Mouse (Mus musculus) limb, embryonic 13.5 days (tissue): Measurements from ENCODE around the gene Samhd1. TPM values are rescaled to one million over a fixed set of nuclear protein-coding genes. Genes with fewer than 3 reads are reported as not detected.

Experiments
- ATAC-seq: fragments of 200-750 bp; cut with Nextera tagmentation; 2 replicates; pipeline ENCODE4 v1.8.0; 2017; ENCODE audit warnings: low read depth, moderate number of reproducible peaks, moderate TSS enrichment; ENCODE audit not compliant: low FRiP score
- H3K27ac ChIP-seq: fragments of 300-500 bp; sonication (generic); 2 replicates; pipeline ENCODE4 v1.5.1; 2015; ENCODE audit warnings: inconsistent platforms, mild to moderate bottlenecking, moderate library complexity
- H3K27me3 ChIP-seq: fragments of 300-500 bp; sonication (generic); 2 replicates; pipeline ENCODE4 v1.6.1; 2015; ENCODE audit warnings: mild to moderate bottlenecking, inconsistent platforms
- H3K36me3 ChIP-seq: fragments of 300-500 bp; sonication (generic); 2 replicates; pipeline ENCODE4 v1.6.1; 2015; ENCODE audit warnings: inconsistent platforms, mild to moderate bottlenecking, moderate library complexity
- H3K4me1 ChIP-seq: fragments of 300-500 bp; sonication (generic); 2 replicates; pipeline ENCODE4 v1.6.1; 2015; ENCODE audit warnings: inconsistent platforms
- H3K4me2 ChIP-seq: fragments of 300-500 bp; sonication (generic); replicated peaks from 2 replicates; pipeline ENCODE4 v1.6.1; 2015; ENCODE audit warnings: inconsistent platforms, mild to moderate bottlenecking, moderate library complexity
- H3K4me3 ChIP-seq: fragments of 300-500 bp; sonication (generic); 2 replicates; pipeline ENCODE4 v1.5.1; 2015; ENCODE audit warnings: moderate library complexity, mild to moderate bottlenecking, inconsistent platforms
- H3K9ac ChIP-seq: fragments of 300-500 bp; sonication (generic); 2 replicates; pipeline ENCODE4 v1.6.1; 2015; ENCODE audit warnings: mild to moderate bottlenecking, inconsistent platforms
- H3K9me3 ChIP-seq: fragments of 300-500 bp; sonication (generic); 2 replicates; pipeline ENCODE4 v1.6.1; 2016; ENCODE audit warnings: inconsistent platforms
- WGBS: fragments of 180-500 bp; shearing (Covaris S2); methylation state at CpG from one replicate; pipeline ENCODE4 v1.1.7; 2015; 5-methylcytosine and 5-hydroxymethylcytosine counted together
- polyA plus RNA-seq: library from polyadenylated mRNA; unstranded; fragments of >200 nt; fragmentation: Nextera tagmentation; extraction: Ambion mirVana; gene quantifications from 2 replicates; pipeline ENCODE4 v1.2.1, GENCODE M21; 2015

The Samhd1 gene
- polyA plus RNA-seq, 1 experiment from 2014 or later, result 26.6 TPM

- no peaks in the 10 kb centered on the region for H3K27me3 ChIP-seq
- H3K27ac ChIP-seq, result peak overlapping the region; percentile 75; the same call in 1 of the 2 replicates
- no peaks in the 10 kb centered on the region for H3K9me3 ChIP-seq
- H3K4me1 ChIP-seq, result peaks cover 34% of the 10 kb centered on the region
- ATAC-seq, result no peak
- H3K4me3 ChIP-seq, result no peak overlapping the region
- H3K9ac ChIP-seq, result no peak overlapping the region
- no peak overlapping the region for H3K4me2 ChIP-seq
- peaks cover 78% of the 10 kb centered on the region for H3K36me3 ChIP-seq
- WGBS, result 64% methylated on average over 5 of the region's 5 CpGs
These were observed 80.2 kb downstream of the Samhd1 start for GRCm38 (mm10) chr2:157054816-157055215.

GRCm38 (mm10) chr2:157054297-157054696 is 80.8 kb downstream of the Samhd1 start:
- Histone ChIP-seq H3K4me3 (no peak overlapping the region), H3K36me3 (peaks cover 78% of the 10 kb centered on the region), H3K27me3 (no peaks in the 10 kb centered on the region), H3K4me2 (no peak overlapping the region), H3K4me1 (peaks cover 31% of the 10 kb centered on the region), H3K9me3 (no peaks in the 10 kb centered on the region), H3K9ac (no peak overlapping the region), H3K27ac (no peak overlapping the region)
- 91% methylated on average over 8 of the region's 8 CpGs for WGBS
- no peak for ATAC-seq

- H3K36me3 ChIP-seq, result peaks cover 80% of the 10 kb centered on the region
- H3K27ac ChIP-seq, result no peak overlapping the region
- no peaks in the 10 kb centered on the region for H3K9me3 ChIP-seq
- H3K9ac ChIP-seq, result no peak overlapping the region
- 77% methylated on average over 4 of the region's 4 CpGs for whole genome bisulfite sequencing
- H3K4me1 ChIP-seq, result peaks cover 25% of the 10 kb centered on the region
- no peak for ATAC-seq
- H3K4me3 ChIP-seq, result no peak overlapping the region
- no peaks in the 10 kb centered on the region for H3K27me3 ChIP-seq
- no peak overlapping the region for H3K4me2 ChIP-seq
These were observed 81.3 kb downstream of the Samhd1 start for GRCm38 (mm10) chr2:157053787-157054186.

GRCm38 (mm10) chr2:157053124-157053523 is 81.9 kb downstream of the Samhd1 start:
- no peak for ATAC-seq
- no peak overlapping the region for H3K27ac ChIP-seq
- H3K4me1 ChIP-seq, result peaks cover 19% of the 10 kb centered on the region
- WGBS, result 95% methylated on average over 5 of the region's 5 CpGs
- H3K36me3 ChIP-seq, result peaks cover 86% of the 10 kb centered on the region
- H3K9me3 ChIP-seq, result no peaks in the 10 kb centered on the region
- no peak overlapping the region for H3K4me2 ChIP-seq
- H3K27me3 ChIP-seq, result no peaks in the 10 kb centered on the region
- H3K9ac ChIP-seq, result no peak overlapping the region
- H3K4me3 ChIP-seq, result no peak overlapping the region

GRCm38 (mm10) chr2:157052448-157052847 is 82.6 kb downstream of the Samhd1 start:
- Histone ChIP-seq H3K9ac (no peak overlapping the region), H3K36me3 (peaks cover 86% of the 10 kb centered on the region), H3K4me1 (peaks cover 18% of the 10 kb centered on the region), H3K27me3 (no peaks in the 10 kb centered on the region), H3K27ac (no peak overlapping the region), H3K9me3 (no peaks in the 10 kb centered on the region), H3K4me2 (no peak overlapping the region), H3K4me3 (no peak overlapping the region)
- 83% methylated on average over 8 of the region's 8 CpGs for WGBS
- ATAC-seq, result no peak

- peaks cover 15% of the 10 kb centered on the region for H3K4me1 ChIP-seq
- H3K4me3 ChIP-seq, result no peak overlapping the region
- peaks cover 95% of the 10 kb centered on the region for H3K36me3 ChIP-seq
- no peak overlapping the region for H3K9ac ChIP-seq
- no peak overlapping the region for H3K4me2 ChIP-seq
- H3K9me3 ChIP-seq, result peaks cover 6% of the 10 kb centered on the region; the same call in 1 of the 2 replicates
- ATAC-seq, result 0 out of 2 replicates have a peak, but pooled peaks have one; percentile 31
- H3K27me3 ChIP-seq, result no peaks in the 10 kb centered on the region
- 76% methylated on average over 8 of the region's 8 CpGs for WGBS
- no peak overlapping the region for H3K27ac ChIP-seq
These were observed 85.2 kb downstream of the Samhd1 start for GRCm38 (mm10) chr2:157049831-157050243.

- no peak overlapping the region; the same call in 1 of the 2 replicates for H3K27ac ChIP-seq
- no peak overlapping the region for H3K4me3 ChIP-seq
- ATAC-seq, result no peak
- no peaks in the 10 kb centered on the region for H3K27me3 ChIP-seq
- peaks cover 13% of the 10 kb centered on the region; the same call in 1 of the 2 replicates for H3K4me1 ChIP-seq
- H3K9ac ChIP-seq, result no peak overlapping the region
- H3K4me2 ChIP-seq, result no peak overlapping the region
- H3K9me3 ChIP-seq, result peaks cover 12% of the 10 kb centered on the region
- WGBS, result 90% methylated on average over 13 of the region's 13 CpGs
- H3K36me3 ChIP-seq, result peaks cover 95% of the 10 kb centered on the region
These were observed 86.5 kb downstream of the Samhd1 start for GRCm38 (mm10) chr2:157048395-157049181.

Other genes with a start within 250 kb of the Samhd1 start
- 0.33 and 0.36 TPM in 2 replicates for gene Sla2, start 248.1 kb downstream of the Samhd1 start, polyA plus RNA-seq
- 44.7 and 48.6 TPM in 2 replicates for gene Ndrg3, start 143.2 kb downstream of the Samhd1 start, polyA plus RNA-seq
- gene Dsn1, start 128.1 kb downstream of the Samhd1 start, polyA plus RNA-seq, result 42.3 TPM in 2 replicates
- gene Soga1, start 56.0 kb downstream of the Samhd1 start, polyA plus RNA-seq, result 4.1 and 4.2 TPM in 2 replicates
- not detected in 2 replicates for gene Tldc2, start 48.2 kb downstream of the Samhd1 start, polyA plus RNA-seq
- gene Rbl1, start 69.3 kb upstream of the Samhd1 start, polyA plus RNA-seq, result 21.2 and 21.3 TPM in 2 replicates
- 307 and 325 TPM in 2 replicates for gene Rpn2, start 143.8 kb upstream of the Samhd1 start, polyA plus RNA-seq
- gene Mroh8, start 144.3 kb upstream of the Samhd1 start, polyA plus RNA-seq, result 0.83 and 0.85 TPM in 2 replicates
- gene Ghrh, start 212.2 kb upstream of the Samhd1 start, polyA plus RNA-seq, result 0.57 TPM in 1 of 2 replicates, not detected in the other
- 93.8 and 104 TPM in 2 replicates for gene Manbal, start 232.3 kb upstream of the Samhd1 start, polyA plus RNA-seq